Comparison of ENCODE assay signal across 22 mouse cellular contexts in genomic region chr5:72668351-72668750, GRCm38 (mm10). TPM values are rescaled to one million over a fixed set of nuclear protein-coding genes. Genes with fewer than 3 reads are reported as not detected.
"Had no signal": no experiment of that assay in that cellular context is flagged by ENCODE, and none has a peak within 500 bp of the region (broad histone marks: within the 10 kb centered on the region; RNA-seq: fewer than 3 reads in every experiment).

No protein-coding gene starts in this region.

- DNase-seq: gastrocnemius, adult 2 months; gastrocnemius, postnatal 10 days; gastrocnemius, postnatal 25 days; heart, adult 2 months; heart, postnatal 10 days; heart, postnatal 4 days; kidney, adult 18-20 months; kidney, adult 8-10 months; kidney, postnatal 10 days; kidney, postnatal 25 days; kidney, postnatal 4 days; liver; liver, embryonic 13.5 days; liver, postnatal 0 days had no signal

RNA-seq across cellular contexts. Expression of gene Nipal1, which starts 20.8 kb away (rescaled TPM):
- total RNA-seq: gastrocnemius, adult 2 months; gastrocnemius, postnatal 25 days; granulocyte monocyte progenitor cell, adult 5-6 weeks; heart, adult 2 months; heart, postnatal 10 days; heart, postnatal 25 days; layer of hippocampus, adult 2 months; layer of hippocampus, postnatal 10 days; layer of hippocampus, postnatal 25 days; left cerebral cortex, adult 2 months; left cerebral cortex, postnatal 14 days had no signal

RNA-seq across cellular contexts. Expression of gene Cnga1, which starts 24.3 kb away (rescaled TPM):
- total RNA-seq: gastrocnemius, adult 2 months; gastrocnemius, postnatal 10 days; gastrocnemius, postnatal 25 days; gastrocnemius, postnatal 4 days; granulocyte monocyte progenitor cell, adult 5-6 weeks; heart, adult 2 months; heart, postnatal 10 days; heart, postnatal 25 days; heart, postnatal 4 days; layer of hippocampus, adult 2 months; layer of hippocampus, postnatal 10 days; layer of hippocampus, postnatal 25 days; left cerebral cortex, adult 2 months; left cerebral cortex, postnatal 14 days had no signal
